Mouse (Mus musculus): ENCODE data around the gene Uba6.

- TF ChIP-seq CTCF (IDR thresholded peaks at IDR 0.05; ENCODE audit: control insufficient read depth, insufficient read depth, insufficient read length) (no peak), USF1 (IDR thresholded peaks at IDR 0.05; ENCODE audit: low read depth) (no peak), MAX (IDR thresholded peaks at IDR 0.05) (no peak)
Measured at GRCm38 (mm10) chr5:86106610-86107009, 66.0 kb downstream of the Uba6 start.
